Mouse (Mus musculus): ENCODE results near the gene Cab39l. TPM values are rescaled to one million over a fixed set of nuclear protein-coding genes. Genes with fewer than 3 reads are reported as not detected.
"Not testable (repeated sequence)": the region's sequence is repeated elsewhere in the genome, so short reads cannot be mapped to it uniquely, and the experiment has no call there.

The Cab39l gene
- polyA plus RNA-seq (2017; shearing (Covaris generic)): 10 to 100 TPM; 72.0 to 72.4 TPM

- peak; percentile 96 for ATAC-seq
Measured at GRCm38 (mm10) chr14:59440558-59441471, at the start of gene Cab39l, which contains the start of gene Setdb2. Gene Cab39l, plus strand, starts transcription at chr14:59440972. Gene Setdb2, minus strand, starts transcription at chr14:59440884.

DNA sequence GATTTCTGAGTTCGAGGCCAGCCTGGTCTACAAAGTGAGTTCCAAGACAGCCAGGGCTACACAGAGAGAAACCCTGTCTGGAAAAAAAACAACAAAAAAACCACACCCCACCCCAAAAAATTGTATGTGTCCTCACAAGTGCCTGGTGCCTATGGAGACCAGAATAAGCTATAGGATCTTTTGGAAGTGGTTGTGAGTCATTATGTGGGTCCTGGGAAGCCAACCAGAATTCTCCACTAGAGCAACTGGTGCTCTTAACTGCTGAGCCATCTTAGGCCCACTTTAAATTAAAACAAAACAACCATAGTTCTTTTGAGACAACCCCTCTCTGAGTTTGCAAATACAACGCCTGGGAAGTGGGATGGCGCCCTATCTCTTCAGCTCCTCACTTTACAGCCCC lies 45.5 kb upstream of the Cab39l start, which contains the start of gene Phf11c:
Gene Phf11c, minus strand, starts transcription at position 101 of the 400 bp plus-strand sequence.
- ATAC-seq: no peak

DNA sequence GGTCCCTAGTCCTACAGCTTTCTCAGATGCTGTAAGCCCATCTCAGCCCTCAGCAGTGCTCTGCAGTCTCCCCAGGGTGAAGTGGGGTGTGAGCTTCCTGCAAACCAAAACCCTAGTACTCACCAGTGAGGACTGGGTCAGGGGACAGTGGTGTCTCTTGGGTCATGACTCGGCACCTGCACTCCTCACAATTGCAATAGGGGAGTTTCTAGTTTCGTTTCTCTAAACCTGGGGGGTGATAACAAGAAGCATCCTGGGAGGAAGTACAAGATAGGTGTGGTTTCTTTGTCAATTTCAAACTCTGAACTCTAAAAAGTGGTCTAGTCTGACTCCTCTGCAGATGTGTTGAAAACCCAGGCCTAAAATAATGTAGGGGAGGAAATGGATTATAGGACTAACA lies 43.8 kb upstream of the Cab39l start:
- peak; percentile 98 for ATAC-seq

GRCm38 (mm10) chr14:59414979-59415378 lies 25.8 kb upstream of the Cab39l start:
- not testable (repeated sequence) for ATAC-seq

- ATAC-seq: no peak
Measured at GRCm38 (mm10) chr14:59418171-59418570, 22.6 kb upstream of the Cab39l start.

DNA sequence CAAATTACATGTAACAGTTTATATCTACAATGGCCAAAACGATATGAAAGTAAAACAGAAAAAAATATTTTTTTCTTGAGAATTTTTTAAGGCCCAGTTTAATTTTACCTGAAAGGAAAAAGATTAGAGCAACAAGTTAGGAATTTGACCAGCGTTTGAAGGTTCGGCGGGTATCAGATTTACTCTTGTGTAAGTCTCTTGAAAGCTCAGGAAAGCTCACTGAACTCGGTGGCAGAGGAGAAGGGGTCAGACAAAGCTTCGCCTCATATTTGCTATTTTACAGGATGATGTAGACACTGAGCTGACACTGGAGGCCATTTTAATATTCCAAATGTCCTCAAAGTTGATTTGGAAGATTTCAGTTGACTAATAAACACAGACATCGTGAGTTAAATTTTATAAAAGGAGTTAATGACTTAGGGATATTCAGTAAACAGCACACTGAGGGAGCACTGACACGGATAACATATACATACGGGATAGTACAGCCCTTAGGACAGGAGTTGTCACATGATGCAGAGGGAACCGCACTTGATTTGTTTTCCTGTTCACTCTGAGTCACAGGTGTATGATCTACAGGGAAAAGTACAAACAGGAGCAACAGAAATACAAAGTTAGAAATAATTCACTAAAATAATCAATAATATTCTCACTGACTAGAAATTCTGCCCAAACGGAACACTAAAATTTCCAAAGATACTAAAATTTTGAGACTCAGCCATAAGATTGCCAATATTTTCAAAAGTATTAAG lies 17.7 kb upstream of the Cab39l start:
- no peak for ATAC-seq

GRCm38 (mm10) chr14:59430556-59430955 lies 10.2 kb upstream of the Cab39l start:
- no peak for ATAC-seq

- ATAC-seq: no peak
Measured at GRCm38 (mm10) chr14:59433902-59434301, 6.9 kb upstream of the Cab39l start.

GRCm38 (mm10) chr14:59435206-59435605 lies 5.6 kb upstream of the Cab39l start:
- no peak for ATAC-seq

GRCm38 (mm10) chr14:59437398-59437797 lies 3.4 kb upstream of the Cab39l start:
- ATAC-seq: no peak

DNA sequence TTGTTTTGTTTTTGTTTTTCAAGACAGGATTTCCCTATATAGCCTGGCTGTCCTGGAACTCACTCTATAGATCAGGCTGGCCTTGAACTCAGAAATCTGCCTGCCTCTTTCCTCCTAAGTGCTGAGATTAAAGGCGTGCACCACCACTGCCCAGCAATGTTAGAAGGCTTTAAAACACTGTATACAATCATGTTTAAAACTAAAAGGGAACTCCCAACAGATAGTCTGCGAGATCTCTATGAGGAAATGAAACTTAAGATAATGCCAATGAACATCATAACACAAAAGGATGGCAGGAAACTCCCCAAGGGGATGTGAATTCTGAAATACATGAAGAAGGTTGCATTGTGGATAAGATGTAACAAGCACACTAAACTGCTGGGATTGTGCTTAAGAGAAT lies 2.3 kb upstream of the Cab39l start:
- no peak for ATAC-seq

GRCm38 (mm10) chr14:59440039-59440438 lies 733 bp upstream of the Cab39l start:
- no peak for ATAC-seq

DNA sequence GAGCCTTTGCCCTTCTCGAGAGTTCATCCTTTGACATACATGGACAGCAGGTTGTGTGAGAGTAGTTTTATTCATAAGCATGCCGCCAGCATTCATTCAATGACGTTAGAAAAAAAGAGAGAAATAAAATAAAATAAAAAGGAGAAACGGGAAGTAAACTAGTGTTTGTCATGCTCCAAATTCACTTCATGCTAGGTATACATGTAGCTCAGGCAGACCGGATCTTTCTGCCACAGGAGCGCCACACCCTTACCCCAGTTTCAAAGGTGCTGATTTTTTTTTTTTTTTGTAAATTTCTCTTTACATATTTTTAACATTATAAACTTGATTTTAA lies 667 bp downstream of the Cab39l start:
- ATAC-seq: no peak

GRCm38 (mm10) chr14:59445421-59445820 lies 4.6 kb downstream of the Cab39l start:
- ATAC-seq: no peak

DNA sequence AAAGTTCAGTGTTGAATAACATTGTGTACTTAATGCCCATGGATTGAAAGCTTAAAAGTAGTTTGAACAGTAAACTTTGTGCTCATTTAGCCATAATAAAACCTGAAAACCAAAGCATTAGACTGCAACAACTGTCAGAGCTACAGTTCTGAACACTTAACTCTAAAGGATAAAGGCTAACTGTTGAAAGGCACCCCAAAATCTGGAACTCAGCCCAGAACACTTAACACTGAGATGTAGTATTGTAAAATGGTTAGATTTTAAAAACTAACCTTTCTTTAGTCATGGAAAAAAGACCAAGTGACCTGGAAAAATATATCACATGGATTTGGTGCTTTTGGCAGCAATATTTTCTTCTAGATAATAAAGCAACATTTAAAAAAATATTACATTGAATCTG lies 7.2 kb downstream of the Cab39l start:
- no peak for ATAC-seq

DNA sequence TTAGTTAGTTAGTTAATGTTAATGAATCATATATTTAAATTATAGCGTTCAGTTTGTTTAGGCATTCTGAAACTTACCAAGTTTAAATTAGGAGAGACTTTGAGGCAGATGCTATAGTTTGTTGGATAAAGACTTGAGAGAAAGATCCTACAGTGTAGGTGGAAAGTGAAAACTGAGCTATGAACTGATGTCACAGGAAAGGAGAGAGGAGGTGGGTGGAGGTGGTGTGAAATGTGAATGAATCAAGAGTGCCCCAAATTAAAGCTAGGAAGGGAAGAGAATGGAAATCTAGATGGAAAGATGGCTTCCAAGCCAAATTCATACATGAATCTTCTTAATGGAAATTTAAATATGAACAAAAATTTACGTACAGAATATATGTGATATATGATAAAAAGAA lies 25.7 kb downstream of the Cab39l start:
- ATAC-seq: no peak

- no peak for ATAC-seq
Measured at GRCm38 (mm10) chr14:59467798-59468197, 27.0 kb downstream of the Cab39l start.

- no peak for ATAC-seq
Measured at GRCm38 (mm10) chr14:59470781-59471180, 30.0 kb downstream of the Cab39l start.

DNA sequence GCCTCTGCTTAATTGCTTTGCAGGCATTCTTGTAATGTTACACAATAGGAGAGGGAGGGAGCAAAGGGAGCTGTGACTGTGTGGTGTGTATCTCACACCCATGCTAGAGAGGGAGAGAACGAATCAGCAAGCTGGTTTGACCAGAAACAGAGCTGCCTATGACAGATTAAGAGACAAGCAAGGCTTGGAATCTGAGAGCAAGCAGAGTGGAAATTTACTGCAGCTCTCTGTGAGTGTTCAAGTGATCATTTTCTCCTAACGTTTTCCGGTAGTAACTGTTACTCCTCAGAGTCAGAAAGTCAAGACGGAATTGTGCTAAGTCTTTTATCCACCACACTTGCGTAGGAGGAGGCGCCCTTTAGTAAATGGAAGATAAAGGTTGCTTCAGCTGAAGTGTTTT lies 37.9 kb downstream of the Cab39l start:
- no peak for ATAC-seq

GRCm38 (mm10) chr14:59485247-59485810 lies 44.6 kb downstream of the Cab39l start:
- no peak for ATAC-seq

DNA sequence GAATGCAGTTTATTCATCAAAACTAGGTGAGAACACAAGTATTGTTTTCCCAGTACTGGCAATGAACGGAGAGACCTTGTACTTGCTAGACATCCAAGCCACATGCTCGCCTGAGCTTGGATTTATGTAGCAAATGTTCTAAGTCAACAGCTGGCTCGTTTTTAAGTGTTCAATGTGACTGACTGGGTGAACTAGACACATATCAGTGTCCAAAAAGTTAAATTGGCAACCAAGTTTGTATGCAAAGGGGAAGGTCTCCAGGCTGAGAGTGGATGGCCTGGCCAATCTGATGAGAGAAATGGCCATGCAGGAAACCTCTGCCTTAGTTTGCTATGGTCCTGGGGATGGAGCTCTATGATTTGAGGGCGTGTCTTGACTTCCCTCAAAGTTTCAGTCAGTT lies 51.6 kb downstream of the Cab39l start:
- no peak for ATAC-seq

GRCm38 (mm10) chr14:59497928-59498327 lies 57.2 kb downstream of the Cab39l start:
- ATAC-seq: no peak

DNA sequence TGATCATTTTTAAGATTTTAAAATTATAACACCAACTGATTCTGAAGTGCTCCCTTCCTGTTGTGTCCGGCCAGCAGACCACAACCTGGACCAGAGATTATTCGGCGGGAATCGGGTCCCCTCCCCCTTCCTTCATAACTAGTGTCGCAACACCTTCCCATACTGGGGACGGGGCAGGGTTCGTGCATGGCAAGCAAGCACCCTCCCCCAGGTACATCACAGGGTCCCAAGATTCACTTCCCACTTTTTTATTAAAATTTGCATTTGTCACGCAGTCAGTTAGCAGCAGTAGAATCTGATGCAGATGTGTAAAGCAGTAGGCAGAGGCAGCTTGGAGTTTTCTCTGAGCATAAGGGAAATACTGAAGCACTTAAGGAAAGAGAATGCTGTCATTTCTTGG lies 64.1 kb downstream of the Cab39l start:
- ATAC-seq: no peak
